Mouse (Mus musculus) ES-E14 (cell line): ENCODE results near the gene E2f4. TPM values are rescaled to one million over a fixed set of nuclear protein-coding genes. Genes with fewer than 3 reads are reported as not detected.

Experiments
- DNase-seq: peaks from one replicate; pipeline ENCODE4 v3.0.0-alpha.2; 2013; ENCODE audit warnings: low read depth, low spot score
- H3K27ac ChIP-seq: 2 replicates; pipeline ENCODE4 v1.5.1; 2012; ENCODE audit warnings: low read depth, mild to moderate bottlenecking, low read length, moderate library complexity, mixed read lengths; ENCODE audit not compliant: poor library complexity, insufficient read depth, severe bottlenecking
- H3K36me3 ChIP-seq: 2 replicates; pipeline ENCODE4 v1.6.1; 2012; ENCODE audit warnings: mild to moderate bottlenecking, low read length, moderate library complexity, mixed read lengths; ENCODE audit not compliant: control insufficient read depth, poor library complexity, insufficient read depth, severe bottlenecking
- H3K4me1 ChIP-seq, 2 experiments: fragments of 150-350 bp in 1 of 2; sonication (generic) in 1 of 2; 2 replicates each; pipeline ENCODE4 v1.6.1; 2012; ENCODE audit warnings: low read length in 2 of 2, mild to moderate bottlenecking in 1 of 2, mixed read lengths in 1 of 2; ENCODE audit not compliant: control insufficient read depth in 2 of 2, insufficient read depth in 2 of 2, poor library complexity in 1 of 2
- H3K4me3 ChIP-seq, 2 experiments: fragments of 150-350 bp in 1 of 2; sonication (generic) in 1 of 2; 2 replicates each; pipeline ENCODE4 v1.5.1; 2012; ENCODE audit warnings: low read length in 2 of 2, low read depth in 1 of 2, mild to moderate bottlenecking in 1 of 2, mixed read lengths in 1 of 2; ENCODE audit not compliant: insufficient read depth in 1 of 2, poor library complexity in 1 of 2, severe bottlenecking in 1 of 2
- H3K9ac ChIP-seq: 2 replicates; pipeline ENCODE4 v1.6.1; 2012; ENCODE audit warnings: low read depth, mild to moderate bottlenecking, low read length, mixed read lengths; ENCODE audit not compliant: poor library complexity, insufficient read depth, severe bottlenecking
- H3K9me3 ChIP-seq: fragments of 150-350 bp; sonication (generic); 2 replicates; pipeline ENCODE4 v1.6.1; 2012; ENCODE audit warnings: low read depth, mild to moderate bottlenecking, low read length; ENCODE audit not compliant: control insufficient read depth, insufficient read depth
- CHD2 ChIP-seq: IDR thresholded peaks from 2 replicates; pipeline ENCODE4 v1.6.1; 2014; ENCODE audit warnings: mild to moderate bottlenecking, low read depth, low read length, inconsistent platforms
- HCFC1 ChIP-seq: IDR thresholded peaks from 2 replicates; pipeline ENCODE4 v1.6.1; 2012; ENCODE audit warnings: low read length, inconsistent platforms, borderline replicate concordance; ENCODE audit not compliant: insufficient read depth
- MAFK ChIP-seq: IDR thresholded peaks from 2 replicates; pipeline ENCODE4 v1.6.1; 2014; ENCODE audit warnings: mild to moderate bottlenecking, low read depth, low read length, inconsistent platforms; ENCODE audit not compliant: insufficient read depth
- ZC3H11A ChIP-seq: IDR thresholded peaks from 2 replicates; pipeline ENCODE4 v1.6.1; 2012; ENCODE audit warnings: low read depth, mild to moderate bottlenecking, inconsistent platforms, low read length, borderline replicate concordance
- ZNF384 ChIP-seq: IDR thresholded peaks from 2 replicates; pipeline ENCODE4 v1.6.1; 2012; ENCODE audit warnings: low read depth, low read length, inconsistent platforms
- in situ Hi-C, 2 experiments: fragments of 600-800 bp; cut with MboI; formaldehyde crosslinking; loops; one replicate each; pipeline ENCODE4 v1.15.1; 2025; ENCODE audit warnings: low sequenced_read_pairs in 2 of 2, inconsistent platforms in 1 of 2; ENCODE audit not compliant: unreplicated experiment in 2 of 2
- total RNA-seq: library from RNA; depleted of rRNA; stranded (reverse); fragments of 300-350 nt; gene quantifications from 2 replicates; pipeline ENCODE4 v1.2.3, GENCODE M21; 2012

The E2f4 gene
- total RNA-seq, 1 experiment: 66.8 TPM

DNA sequence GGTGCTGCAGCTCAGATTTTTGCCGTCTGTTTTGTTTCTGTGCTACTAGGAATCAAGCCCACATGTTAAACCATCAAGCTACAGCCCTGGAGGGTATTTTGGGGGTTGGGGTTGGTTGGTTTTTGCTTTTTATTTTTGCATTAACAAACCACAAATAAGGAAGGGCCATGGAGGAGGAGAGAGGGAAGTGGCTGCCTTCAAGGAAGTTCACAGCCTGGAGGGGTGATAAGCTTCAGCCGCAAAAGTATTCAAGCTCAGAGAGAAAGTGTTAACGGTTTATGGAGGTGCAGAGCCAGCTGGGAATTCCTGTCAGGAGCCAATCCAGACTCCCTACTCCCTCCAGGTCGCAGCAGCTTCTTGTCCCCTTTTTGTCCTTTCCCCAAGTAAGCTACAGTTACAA lies 41.5 kb downstream of the E2f4 start:
- Histone ChIP-seq H3K4me1 (peaks cover 0 to 11% of the 10 kb centered on the region in 2 experiments; a peak in 2 of 4 replicates), H3K9me3 (no peaks in the 10 kb centered on the region), H3K4me3 (no peak overlapping the region), H3K27ac (no peak overlapping the region), H3K9ac (no peak overlapping the region), H3K36me3 (0 out of 2 replicates have a peak, but pooled peaks cover 2% of the 10 kb centered on the region)
- DNase-seq: no peak
- in situ Hi-C loops: no loop called here
- TF ChIP-seq ZNF384 (no peak), ZC3H11A (no peak), HCFC1 (no peak), CHD2 (no peak), MAFK (no peak)

GRCm38 (mm10) chr8:105339886-105340635 lies 42.6 kb downstream of the E2f4 start:
- TF ChIP-seq ZC3H11A: no peak
- TF ChIP-seq HCFC1: no peak
- no peak for TF ChIP-seq MAFK
- no peak for TF ChIP-seq CHD2
- no peak for TF ChIP-seq ZNF384
- no peak overlapping the region for H3K9ac ChIP-seq
- 0 out of 2 replicates have a peak, but pooled peaks cover 2% of the 10 kb centered on the region for H3K36me3 ChIP-seq
- H3K4me1 ChIP-seq: peaks cover 0 to 11% of the 10 kb centered on the region in 2 experiments; a peak in 2 of 4 replicates
- no peak for DNase-seq
- H3K27ac ChIP-seq: no peak overlapping the region
- in situ Hi-C loops: no loop called here
- no peak overlapping the region for H3K4me3 ChIP-seq
- H3K9me3 ChIP-seq: no peaks in the 10 kb centered on the region

- TF ChIP-seq ZC3H11A: no peak
- no peak for TF ChIP-seq CHD2
- TF ChIP-seq HCFC1: no peak
- TF ChIP-seq ZNF384: no peak
- no peak for TF ChIP-seq MAFK
- in situ Hi-C loops: no loop called here
- H3K4me3 ChIP-seq: no peak overlapping the region
These were observed 43.9 kb downstream of the E2f4 start for GRCm38 (mm10) chr8:105341399-105341798.

GRCm38 (mm10) chr8:105342768-105343167 lies 45.3 kb downstream of the E2f4 start:
- no peak for DNase-seq
- in situ Hi-C loops: no loop called here
- Histone ChIP-seq H3K36me3 (no peaks in the 10 kb centered on the region), H3K9ac (no peak overlapping the region), H3K4me1 (peaks cover 0 to 12% of the 10 kb centered on the region in 2 experiments; a peak in 2 of 4 replicates), H3K27ac (no peak overlapping the region), H3K4me3 (no peak overlapping the region), H3K9me3 (no peaks in the 10 kb centered on the region)
- no peak for TF ChIP-seq HCFC1
- TF ChIP-seq MAFK: no peak
- no peak for TF ChIP-seq ZNF384

More at GRCm38 (mm10) chr8:105341399-105341798, 43.9 kb downstream of the E2f4 start:
- H3K27ac ChIP-seq: no peak overlapping the region
- H3K9me3 ChIP-seq: no peaks in the 10 kb centered on the region
- DNase-seq: no peak
- no peak overlapping the region for H3K9ac ChIP-seq
- no peaks in the 10 kb centered on the region for H3K36me3 ChIP-seq
- H3K4me1 ChIP-seq: peaks cover 0 to 18% of the 10 kb centered on the region in 2 experiments; a peak in 2 of 4 replicates
